In genomic region chr10:120651845-120652244, GRCm38 (mm10) we compare ENCODE assay signal across 21 mouse cellular contexts.
"Had no signal": no experiment of that assay in that cellular context is flagged by ENCODE, and none has a peak within 500 bp of the region (broad histone marks: within the 10 kb centered on the region; RNA-seq: fewer than 3 reads in every experiment).

No protein-coding gene starts in this region.

- ATAC-seq: liver, embryonic 12.5 days; lung, postnatal 0 days; midbrain, embryonic 16.5 days had no signal

- H3K9me3 ChIP-seq: liver, embryonic 12.5 days; lung, embryonic 15.5 days; midbrain, embryonic 10.5 days; midbrain, embryonic 12.5 days; neural tube, embryonic 15.5 days had no signal

- H3K27ac ChIP-seq: liver, embryonic 12.5 days; liver, embryonic 14.5 days; lung, embryonic 15.5 days; macrophage; midbrain, embryonic 10.5 days; midbrain, embryonic 12.5 days; neural tube, embryonic 13.5 days; neural tube, embryonic 15.5 days had no signal

- H3K36me3 ChIP-seq: liver, embryonic 12.5 days; lung, embryonic 15.5 days; midbrain, embryonic 10.5 days; midbrain, embryonic 12.5 days; neural tube, embryonic 13.5 days; neural tube, embryonic 15.5 days had no signal

- H3K27me3 ChIP-seq: liver, embryonic 12.5 days; lung, embryonic 15.5 days; midbrain, embryonic 12.5 days; neural tube, embryonic 13.5 days; neural tube, embryonic 15.5 days had no signal

- H3K4me2 ChIP-seq: liver, embryonic 12.5 days; lung, embryonic 15.5 days; midbrain, embryonic 12.5 days; neural tube, embryonic 13.5 days; neural tube, embryonic 15.5 days had no signal

- DNase-seq: lung, adult 2 months; lung, postnatal 14 days; lung, postnatal 36 days; midbrain, embryonic 14.5 days; retina, postnatal 1 day; right cerebral cortex, adult 18-20 months; right cerebral cortex, postnatal 25 days; right cerebral cortex, postnatal 4 days; thymus, adult 18-20 months; thymus, postnatal 14 days; thymus, postnatal 36 days had no signal

- H3K4me3 ChIP-seq: liver, embryonic 12.5 days; lung, embryonic 15.5 days; midbrain, embryonic 10.5 days; midbrain, embryonic 12.5 days; neural tube, embryonic 13.5 days; neural tube, embryonic 15.5 days had no signal

- H3K9ac ChIP-seq: liver, embryonic 12.5 days; liver, embryonic 14.5 days; lung, embryonic 15.5 days; midbrain, embryonic 12.5 days; neural tube, embryonic 13.5 days; neural tube, embryonic 15.5 days had no signal
